Mouse (Mus musculus) thymus, postnatal 4 days (tissue): ENCODE measurements around the gene Rer1.

Experiments used
- DNase-seq: peaks from one replicate; pipeline ENCODE4 v3.0.0; 2021

The Rer1 gene

GRCm38 (mm10) chr4:155086108-155087024, at the start of gene Rer1, which contains the start of gene Morn1:
TSS of gene Rer1 (minus strand) at chr4:155086382.
TSS of gene Morn1 (plus strand) at chr4:155086577.
- peak; percentile 99 for DNase-seq

DNA sequence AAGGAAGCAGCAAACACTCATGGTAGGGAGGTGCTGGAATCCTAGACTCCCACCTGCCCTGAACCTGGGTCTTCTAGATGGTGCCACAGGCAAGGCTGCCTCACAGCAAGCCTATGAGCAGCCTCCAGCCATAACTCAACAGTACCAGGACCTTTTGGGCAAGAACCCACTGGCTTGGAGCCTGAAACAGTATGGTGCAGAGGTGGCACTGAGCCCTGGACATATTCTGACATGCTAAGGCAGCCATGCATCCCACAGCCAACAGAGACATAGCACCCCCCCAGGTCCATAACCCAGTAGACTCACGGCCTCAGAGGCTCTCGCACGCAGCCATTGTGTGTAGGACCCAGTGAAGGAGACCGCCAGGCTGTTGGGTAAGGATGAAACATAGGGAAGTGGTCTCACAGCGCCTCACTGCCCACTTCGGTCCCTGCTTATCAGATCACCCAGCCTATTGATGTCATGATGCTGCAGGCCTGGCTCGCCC, 48.5 kb upstream of the Rer1 start:
- DNase-seq: no peak

GRCm38 (mm10) chr4:155133658-155134417, 47.7 kb upstream of the Rer1 start:
- DNase-seq: no peak

- no peak for DNase-seq
Observed at GRCm38 (mm10) chr4:155133188-155133587, 47.0 kb upstream of the Rer1 start.

GRCm38 (mm10) chr4:155130616-155131015, 44.4 kb upstream of the Rer1 start:
- no peak for DNase-seq

GRCm38 (mm10) chr4:155129996-155130395, 43.8 kb upstream of the Rer1 start:
- DNase-seq: no peak

DNA sequence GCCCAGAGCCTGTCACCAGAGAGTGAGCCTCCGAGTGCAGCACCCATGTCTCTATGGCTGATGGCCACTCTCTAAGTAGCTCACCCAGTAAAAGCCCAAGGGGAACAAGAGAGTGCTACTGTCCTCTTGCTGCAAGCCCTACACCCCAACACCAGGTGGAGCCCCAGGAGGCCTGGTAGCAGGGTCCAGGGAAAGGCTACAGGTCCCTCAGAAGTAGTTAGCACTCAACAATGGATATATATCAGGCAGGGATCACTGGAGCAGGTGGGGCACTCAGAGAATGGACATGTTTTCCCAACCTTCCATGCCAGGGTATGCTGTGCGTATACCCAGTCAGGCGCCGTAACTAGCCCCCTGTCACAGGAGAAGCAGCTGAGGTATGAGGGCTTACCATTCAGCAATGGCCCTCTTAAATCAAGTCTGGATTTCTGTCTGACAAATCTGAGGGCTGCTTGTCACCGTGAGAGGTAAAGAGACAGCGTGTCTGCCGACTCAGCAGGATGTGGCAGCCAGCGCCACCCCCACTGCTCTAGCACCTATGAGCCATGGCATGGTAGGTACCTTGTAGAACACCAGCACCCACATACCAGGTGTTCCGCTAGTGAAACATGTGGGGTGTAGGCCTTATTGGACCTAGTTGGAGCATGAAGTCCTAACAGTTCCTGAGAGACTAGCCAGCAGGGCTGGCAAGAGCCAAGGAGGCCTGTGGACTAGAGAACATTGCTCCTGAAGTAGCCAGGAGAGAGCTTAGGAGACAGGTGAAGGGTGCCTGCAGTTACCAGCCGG, 43.1 kb upstream of the Rer1 start:
- DNase-seq: peak; percentile 72

GRCm38 (mm10) chr4:155128411-155128810, 42.2 kb upstream of the Rer1 start:
- no peak for DNase-seq

GRCm38 (mm10) chr4:155126602-155127372, 40.6 kb upstream of the Rer1 start:
- DNase-seq: peak; percentile 60

GRCm38 (mm10) chr4:155126194-155126593, 40.0 kb upstream of the Rer1 start:
- DNase-seq: no peak

DNA sequence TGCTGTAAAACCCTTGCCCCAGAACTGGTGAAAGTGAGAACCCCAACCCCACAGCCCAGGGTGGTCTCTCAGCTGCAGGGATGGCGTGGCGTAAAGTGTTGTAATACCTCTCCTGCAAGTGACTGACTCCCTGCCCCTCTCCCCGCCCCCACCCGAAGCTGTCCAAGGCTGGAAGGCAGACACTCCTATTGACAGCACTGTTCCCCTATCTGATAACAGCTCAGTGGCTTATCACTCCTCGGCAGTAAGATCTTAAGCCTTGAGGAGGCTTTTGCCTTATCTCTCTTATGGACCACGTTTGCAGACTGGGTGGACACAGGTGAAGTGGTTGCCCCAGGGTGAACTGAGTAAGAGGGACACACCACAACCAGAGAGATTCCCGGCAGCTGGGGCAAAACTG, 39.1 kb upstream of the Rer1 start:
- DNase-seq: no peak

GRCm38 (mm10) chr4:155123868-155124534, 37.8 kb upstream of the Rer1 start:
- DNase-seq: no peak

DNA sequence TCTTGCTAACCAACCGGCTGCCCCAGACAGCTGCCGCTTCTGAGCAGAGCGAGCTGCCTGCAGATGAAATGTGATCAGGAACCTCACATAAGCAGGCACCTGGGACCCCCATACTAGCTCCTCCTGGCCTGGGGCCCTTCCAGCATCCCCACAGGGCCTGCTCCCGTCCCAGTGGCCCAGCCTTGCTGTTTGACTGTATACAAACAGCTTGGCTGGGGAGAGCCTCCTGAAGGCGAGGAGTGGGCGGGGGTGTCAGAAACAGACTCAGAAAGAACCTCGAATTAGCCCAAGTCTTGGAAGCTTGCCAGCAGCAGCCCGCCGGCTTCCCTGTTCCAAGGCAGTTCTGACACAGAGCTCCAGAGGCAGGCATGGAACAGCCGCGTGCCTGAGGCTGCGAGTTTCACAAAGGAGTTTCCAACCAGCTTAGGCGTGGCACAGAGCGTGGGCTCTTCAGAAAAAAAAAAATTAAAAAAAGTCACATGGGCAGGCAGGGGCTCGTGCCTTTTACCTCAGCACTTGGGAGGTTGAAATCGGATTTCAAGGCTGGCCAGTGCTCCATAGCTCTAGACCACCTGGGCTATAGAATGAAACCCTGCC, 36.4 kb upstream of the Rer1 start:
- no peak for DNase-seq

- no peak for DNase-seq
Observed at GRCm38 (mm10) chr4:155121915-155122443, 35.8 kb upstream of the Rer1 start.

GRCm38 (mm10) chr4:155121222-155121621, 35.0 kb upstream of the Rer1 start:
- DNase-seq: no peak

DNA sequence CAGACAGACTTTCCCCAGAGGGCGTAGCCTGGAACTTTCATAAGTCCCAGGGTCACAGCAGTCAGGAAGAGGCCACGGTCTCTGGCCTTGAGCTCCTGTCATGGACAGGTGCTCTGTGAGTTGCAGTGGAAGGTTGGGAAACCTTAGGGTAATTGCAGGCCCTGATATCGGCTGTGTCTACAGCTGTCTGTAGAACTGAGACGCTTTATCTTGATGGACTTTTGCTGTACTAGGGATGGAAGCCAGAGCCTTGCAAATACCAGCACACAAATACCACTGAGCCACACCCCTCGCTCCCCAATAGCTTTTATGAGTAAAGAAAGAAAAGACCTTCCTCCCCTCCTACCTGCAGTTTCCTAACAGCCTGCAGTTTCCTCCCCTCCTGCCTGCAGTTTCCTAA, 34.4 kb upstream of the Rer1 start:
- no peak for DNase-seq

GRCm38 (mm10) chr4:155120038-155120437, 33.9 kb upstream of the Rer1 start:
- DNase-seq: no peak

GRCm38 (mm10) chr4:155118278-155118677, 32.1 kb upstream of the Rer1 start:
- no peak for DNase-seq

DNA sequence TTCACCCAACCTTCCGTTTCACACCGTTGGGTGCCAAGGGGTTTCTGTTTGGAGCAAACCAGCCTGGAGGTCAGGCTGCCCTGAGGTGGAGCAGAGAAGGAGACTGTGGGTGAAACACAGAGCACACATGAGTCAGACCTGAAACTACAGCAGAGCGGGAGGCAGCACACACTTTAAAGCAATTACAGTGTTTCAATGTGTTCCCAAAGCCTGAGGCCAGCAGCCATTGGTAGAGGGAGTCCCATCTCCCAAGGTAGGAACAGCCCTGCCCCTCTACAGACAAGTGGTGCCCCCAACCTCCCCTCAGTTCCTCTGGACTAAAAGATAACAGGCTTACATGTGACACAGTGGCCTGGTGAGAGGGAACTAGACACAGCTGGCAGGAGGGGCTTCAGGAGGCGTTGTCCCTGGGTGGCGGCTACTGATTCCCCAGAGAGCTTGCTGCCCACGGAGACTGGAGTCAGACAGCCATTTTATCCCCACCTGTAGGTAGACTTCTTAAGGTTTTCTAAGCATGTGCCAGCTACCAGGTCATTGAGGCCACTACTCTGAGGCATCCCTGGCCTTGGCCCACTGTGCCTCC, 31.3 kb upstream of the Rer1 start:
- DNase-seq: no peak

GRCm38 (mm10) chr4:155116607-155117006, 30.4 kb upstream of the Rer1 start:
- DNase-seq: no peak
